Mouse (Mus musculus) liver, postnatal 0 days (tissue): ENCODE measurements at regions not wholly inside any gene's neighbourhood (a gene's known extent, or its start where the extent isn't known, plus 50 kb on each side); places are given as distances from the start of the nearest gene placed in this dataset.

Experiments used
- ATAC-seq: fragments of 200-750 bp; cut with Nextera tagmentation; 2 replicates; pipeline ENCODE4 v1.8.0; 2017; ENCODE audit warnings: mild to moderate bottlenecking, moderate library complexity
- DNase-seq: peaks from one replicate; pipeline ENCODE4 v3.0.0-alpha.2; 2016
- H3K27ac ChIP-seq: fragments of 300-500 bp; sonication (generic); 2 replicates; pipeline ENCODE4 v1.5.1; 2014; ENCODE audit warnings: antibody characterized with exemption, moderate library complexity, mild to moderate bottlenecking, low read depth
- H3K27me3 ChIP-seq: fragments of 300-500 bp; sonication (generic); 2 replicates; pipeline ENCODE4 v1.6.1; 2014; ENCODE audit warnings: low read length, control low read depth, mixed read lengths; ENCODE audit not compliant: insufficient read depth
- H3K36me3 ChIP-seq: fragments of 300-500 bp; sonication (generic); replicated peaks from 2 replicates; pipeline ENCODE4 v1.6.1; 2014; ENCODE audit warnings: mild to moderate bottlenecking, control low read depth, low read length, moderate library complexity, mixed read lengths; ENCODE audit not compliant: insufficient read depth
- H3K4me1 ChIP-seq: fragments of 300-500 bp; sonication (generic); 2 replicates; pipeline ENCODE4 v1.6.1; 2014; ENCODE audit warnings: antibody characterized with exemption, mild to moderate bottlenecking, control low read depth; ENCODE audit not compliant: insufficient read depth
- H3K4me2 ChIP-seq: fragments of 300-500 bp; sonication (generic); 2 replicates; pipeline ENCODE4 v1.6.1; 2014; ENCODE audit warnings: low read depth, mild to moderate bottlenecking, low read length, moderate library complexity, mixed read lengths
- H3K4me3 ChIP-seq: fragments of 300-500 bp; sonication (generic); 2 replicates; pipeline ENCODE4 v1.5.1; 2014; ENCODE audit warnings: low read depth, low read length
- H3K9ac ChIP-seq: fragments of 300-500 bp; sonication (generic); replicated peaks from 2 replicates; pipeline ENCODE4 v1.6.1; 2014; ENCODE audit warnings: mild to moderate bottlenecking, moderate library complexity
- H3K9me3 ChIP-seq: fragments of 300-500 bp; sonication (generic); 2 replicates; pipeline ENCODE4 v1.6.1; 2016; ENCODE audit warnings: mild to moderate bottlenecking, control low read depth, low read length, mixed read lengths
- CTCF ChIP-seq: sonication (generic); IDR thresholded peaks from 2 replicates; pipeline ENCODE4 v1.5.1; 2016; ENCODE audit warnings: antibody characterized with exemption, low read depth
- EP300 ChIP-seq: IDR thresholded peaks from 2 replicates; pipeline ENCODE4 v1.6.1; 2016; ENCODE audit warnings: antibody characterized with exemption, low read depth, mild to moderate bottlenecking
- WGBS: fragments of 180-500 bp; shearing (Covaris S2); extraction: QIAGEN DNeasy Blood & Tissue Kit; methylation state at CpG from one replicate; pipeline ENCODE4 v1.1.7; 2014; ENCODE audit not compliant: insufficient replicate concordance; 5-methylcytosine and 5-hydroxymethylcytosine counted together

DNA sequence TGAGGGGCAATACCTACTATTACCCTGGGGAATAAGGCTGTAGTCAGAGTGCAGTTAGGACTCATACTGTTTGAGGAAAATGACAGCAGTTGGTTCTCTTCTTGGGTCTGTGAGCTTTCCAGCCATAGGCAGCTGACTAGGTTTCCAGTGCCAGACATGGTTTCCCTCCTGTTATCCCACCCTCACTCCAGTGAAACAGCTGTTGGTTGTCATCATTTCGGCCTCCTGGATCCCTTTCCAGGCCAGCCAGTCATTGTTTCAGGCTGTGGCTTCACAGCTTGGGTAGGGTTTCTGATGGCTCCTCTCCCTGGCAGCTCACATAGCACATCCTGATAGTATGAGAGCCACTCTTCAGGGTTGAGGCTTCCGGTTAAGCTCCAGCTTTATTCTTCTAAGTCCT lies 79.9 kb upstream of the Lyplal1 start:
- H3K27ac ChIP-seq: no peak overlapping the region
- WGBS: 64% methylated on average over 2 of the region's 2 CpGs
- H3K9me3 ChIP-seq: no peaks in the 10 kb centered on the region
- H3K4me2 ChIP-seq: no peak overlapping the region
- no peak overlapping the region for H3K4me3 ChIP-seq
- H3K4me1 ChIP-seq: no peaks in the 10 kb centered on the region
- ATAC-seq (no peak), DNase-seq (no peak)
- no peaks in the 10 kb centered on the region for H3K36me3 ChIP-seq
- TF ChIP-seq EP300: no peak
- TF ChIP-seq CTCF: no peak
- H3K27me3 ChIP-seq: no peaks in the 10 kb centered on the region
- no peak overlapping the region for H3K9ac ChIP-seq

DNA sequence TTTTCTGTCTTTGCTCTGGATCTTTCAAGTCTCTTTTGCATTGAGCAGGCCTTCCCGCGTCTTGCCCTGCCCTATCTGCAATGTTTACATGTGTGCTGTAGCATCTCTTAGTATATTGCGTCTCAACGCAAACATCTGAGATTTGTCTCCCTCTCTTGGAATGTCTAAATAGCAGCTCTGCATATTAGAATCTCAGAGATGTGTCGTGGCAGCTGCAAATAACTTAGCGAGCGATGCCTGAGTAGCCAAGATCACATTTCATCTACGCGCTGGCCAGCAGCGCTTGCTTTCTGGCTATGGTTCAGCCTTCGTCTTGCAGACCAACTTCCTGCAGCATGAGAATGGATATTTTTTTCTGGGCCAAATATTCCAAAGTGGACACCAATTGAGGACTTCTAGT lies 72.3 kb upstream of the Lyplal1 start:
- H3K4me3 ChIP-seq: no peak overlapping the region
- H3K9ac ChIP-seq: no peak overlapping the region
- WGBS: 85% methylated on average over 11 of the region's 11 CpGs
- H3K36me3 ChIP-seq: no peaks in the 10 kb centered on the region
- no peak overlapping the region for H3K27ac ChIP-seq
- no peaks in the 10 kb centered on the region for H3K27me3 ChIP-seq
- TF ChIP-seq EP300 (no peak), CTCF (no peak)
- DNase-seq (no peak), ATAC-seq (no peak)
- no peak overlapping the region for H3K4me2 ChIP-seq
- no peaks in the 10 kb centered on the region for H3K9me3 ChIP-seq
- H3K4me1 ChIP-seq: no peaks in the 10 kb centered on the region

DNA sequence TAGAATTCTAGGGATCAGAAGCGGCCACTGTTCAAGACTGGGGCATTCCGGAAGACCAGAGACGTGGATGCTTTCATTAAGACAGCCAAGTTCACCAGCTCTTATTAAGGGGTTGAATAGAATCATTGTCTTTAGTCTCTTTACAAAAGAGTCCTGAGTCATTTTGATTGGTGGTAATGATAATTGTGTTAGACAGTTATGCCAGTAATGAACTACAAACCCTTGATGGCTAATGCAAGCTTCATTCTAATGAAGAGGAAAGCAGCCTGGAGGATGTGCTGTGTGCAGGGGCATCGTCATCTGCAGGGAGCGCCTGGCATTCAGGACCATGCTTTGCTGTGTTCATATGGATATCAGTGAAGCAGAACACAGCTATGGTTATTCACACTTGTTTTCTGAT lies 70.3 kb upstream of the Lyplal1 start:
- no peak for DNase-seq
- Histone ChIP-seq H3K27ac (no peak overlapping the region), H3K9me3 (no peaks in the 10 kb centered on the region), H3K36me3 (no peaks in the 10 kb centered on the region), H3K9ac (no peak overlapping the region), H3K27me3 (no peaks in the 10 kb centered on the region), H3K4me2 (no peak overlapping the region), H3K4me1 (no peaks in the 10 kb centered on the region), H3K4me3 (no peak overlapping the region)
- no peak for TF ChIP-seq CTCF
- TF ChIP-seq EP300: no peak
- WGBS: 82% methylated on average over 5 of the region's 5 CpGs
- no peak for ATAC-seq

DNA sequence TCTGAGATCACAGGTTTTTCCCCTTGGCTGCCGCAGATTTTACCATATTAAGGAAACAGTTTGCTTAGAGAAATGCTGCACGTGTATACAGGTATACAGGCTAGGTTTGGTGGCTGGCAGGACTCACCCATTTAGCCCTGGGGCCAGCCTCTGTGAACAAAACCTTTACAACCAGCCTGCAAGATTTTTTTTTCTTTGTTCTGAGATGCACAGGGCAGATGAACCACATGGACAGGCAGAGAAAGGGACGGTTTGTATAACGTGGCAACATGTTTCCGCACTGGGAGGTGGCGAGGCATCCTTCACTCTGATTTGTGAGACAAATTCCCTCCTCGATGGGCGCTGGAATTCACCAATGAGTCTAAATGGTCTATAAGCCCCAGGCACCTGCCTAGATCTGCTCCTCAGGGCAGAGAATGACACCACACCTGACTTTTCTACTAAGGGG lies 66.1 kb upstream of the Lyplal1 start:
- Histone ChIP-seq H3K9ac (no peak overlapping the region), H3K27ac (no peak overlapping the region), H3K4me3 (0 out of 2 replicates have a peak overlapping the region, but pooled peaks have one; percentile 16), H3K4me2 (peak overlapping the region; percentile 60), H3K4me1 (no peaks in the 10 kb centered on the region), H3K9me3 (no peaks in the 10 kb centered on the region), H3K27me3 (no peaks in the 10 kb centered on the region), H3K36me3 (no peaks in the 10 kb centered on the region)
- no peak for ATAC-seq
- TF ChIP-seq CTCF (no peak), EP300 (no peak)
- no peak for DNase-seq
- WGBS: 59% methylated on average over 8 of the region's 8 CpGs

GRCm38 (mm10) chr1:186182498-186183203 lies 65.5 kb upstream of the Lyplal1 start:
- TF ChIP-seq EP300: no peak
- TF ChIP-seq CTCF: peak; percentile 66
- Histone ChIP-seq H3K4me2 (peak overlapping the region; percentile 60), H3K27me3 (no peaks in the 10 kb centered on the region), H3K9me3 (no peaks in the 10 kb centered on the region), H3K36me3 (no peaks in the 10 kb centered on the region), H3K4me1 (no peaks in the 10 kb centered on the region), H3K9ac (no peak overlapping the region), H3K4me3 (0 out of 2 replicates have a peak overlapping the region, but pooled peaks have one; percentile 16), H3K27ac (no peak overlapping the region)
- DNase-seq (peak; percentile 52), ATAC-seq (peak; percentile 86)
- WGBS: 22% methylated on average over 23 of the region's 23 CpGs

DNA sequence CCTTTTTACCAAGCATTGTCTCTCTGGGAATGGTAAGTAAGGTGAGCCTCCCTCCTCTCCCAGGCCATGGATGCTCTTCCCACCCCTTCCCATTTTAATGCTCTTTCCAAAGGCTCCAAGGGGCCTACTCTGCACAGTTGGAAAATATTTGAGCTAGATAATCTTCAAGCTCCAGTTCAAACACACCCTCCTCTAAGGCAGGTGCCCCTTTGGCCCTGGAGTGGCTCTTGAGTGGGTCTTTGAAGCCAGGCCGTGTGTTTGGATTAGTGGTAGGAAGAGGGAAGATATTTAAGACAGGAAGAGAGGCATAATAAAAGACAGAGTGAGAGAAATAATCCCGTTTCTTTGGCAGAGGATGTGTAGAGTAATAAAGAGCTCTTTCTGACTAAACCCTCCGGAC lies 59.9 kb upstream of the Lyplal1 start:
- TF ChIP-seq EP300: no peak
- no peak for TF ChIP-seq CTCF
- H3K9me3 ChIP-seq: no peaks in the 10 kb centered on the region
- 50% methylated on average over 3 of the region's 3 CpGs for WGBS
- no peaks in the 10 kb centered on the region for H3K27me3 ChIP-seq
- H3K4me2 ChIP-seq: no peak overlapping the region
- no peaks in the 10 kb centered on the region for H3K4me1 ChIP-seq
- no peak overlapping the region for H3K27ac ChIP-seq
- H3K36me3 ChIP-seq: no peaks in the 10 kb centered on the region
- DNase-seq: no peak
- no peak overlapping the region for H3K9ac ChIP-seq
- ATAC-seq: no peak
- no peak overlapping the region for H3K4me3 ChIP-seq
